Mouse (Mus musculus): Measurements from ENCODE around the gene Noxa1. TPM values are rescaled to one million over a fixed set of nuclear protein-coding genes. Genes with fewer than 3 reads are reported as not detected.
A peak's percentile ranks its signal among the peaks of the same experiment; 100 is the strongest.

Gene Noxa1
- polyA plus RNA-seq, 1 experiment from 2014 or later = 0.69 TPM

- Histone ChIP-seq H3K27me3 (replicated peaks; ENCODE audit: control insufficient read depth, insufficient read depth, low read length) (no peaks in the 10 kb centered on the region), H3K27ac (ENCODE audit: low read depth, low read length) (no peak overlapping the region), H3K36me3 (ENCODE audit: control insufficient read depth, insufficient read depth, low read length) (no peaks in the 10 kb centered on the region), H3K9ac (ENCODE audit: low read depth, low read length) (no peak overlapping the region), H3K4me3 (ENCODE audit: low read depth, low read length) (no peak overlapping the region), H3K4me1 (replicated peaks; ENCODE audit: control insufficient read depth, insufficient read depth, low read length) (peaks cover 42% of the 10 kb centered on the region), H3K4me2 (no peak overlapping the region), H3K9me3 (ENCODE audit: control insufficient read depth, low read length) (no peaks in the 10 kb centered on the region)
- no peak for ATAC-seq (replicated peaks; ENCODE audit: low FRiP score)
- no peak for DNase-seq (ENCODE audit: low spot score)
These were observed 14.5 kb upstream of the Noxa1 start for GRCm38 (mm10) chr2:25109487-25109886.

- H3K4me3 ChIP-seq (ENCODE audit: low read depth, low read length) = no peak overlapping the region
- peaks cover 28% of the 10 kb centered on the region for H3K4me1 ChIP-seq (replicated peaks; ENCODE audit: control insufficient read depth, insufficient read depth, low read length)
- peak overlapping the region; percentile 63 for H3K27ac ChIP-seq (ENCODE audit: low read depth, low read length)
- H3K27me3 ChIP-seq (replicated peaks; ENCODE audit: control insufficient read depth, insufficient read depth, low read length) = no peaks in the 10 kb centered on the region
- H3K4me2 ChIP-seq = no peak overlapping the region
- WGBS = 30% methylated on average over 3 of the region's 3 CpGs
- H3K9ac ChIP-seq (ENCODE audit: low read depth, low read length) = no peak overlapping the region
- ATAC-seq (replicated peaks; ENCODE audit: low FRiP score) (peak; percentile 61), DNase-seq (ENCODE audit: low spot score) (no peak)
- H3K36me3 ChIP-seq (ENCODE audit: control insufficient read depth, insufficient read depth, low read length) = no peaks in the 10 kb centered on the region
- H3K9me3 ChIP-seq (ENCODE audit: control insufficient read depth, low read length) = no peaks in the 10 kb centered on the region
These were observed 11.1 kb upstream of the Noxa1 start for GRCm38 (mm10) chr2:25106045-25106444.

GRCm38 (mm10) chr2:25104122-25104521, 9.2 kb upstream of the Noxa1 start:
- H3K27me3 ChIP-seq (replicated peaks; ENCODE audit: control insufficient read depth, insufficient read depth, low read length) = no peaks in the 10 kb centered on the region; the same call in 1 of the 2 replicates
- 80% methylated on average over 2 of the region's 2 CpGs for WGBS
- H3K9ac ChIP-seq (ENCODE audit: low read depth, low read length) = no peak overlapping the region

GRCm38 (mm10) chr2:25099703-25100102, 4.8 kb upstream of the Noxa1 start:
- Histone ChIP-seq H3K4me1 (replicated peaks; ENCODE audit: control insufficient read depth, insufficient read depth, low read length) (peaks cover 10% of the 10 kb centered on the region), H3K9ac (ENCODE audit: low read depth, low read length) (no peak overlapping the region), H3K9me3 (ENCODE audit: control insufficient read depth, low read length) (no peaks in the 10 kb centered on the region), H3K36me3 (ENCODE audit: control insufficient read depth, insufficient read depth, low read length) (no peaks in the 10 kb centered on the region), H3K4me2 (no peak overlapping the region), H3K4me3 (ENCODE audit: low read depth, low read length) (no peak overlapping the region), H3K27ac (ENCODE audit: low read depth, low read length) (no peak overlapping the region), H3K27me3 (replicated peaks; ENCODE audit: control insufficient read depth, insufficient read depth, low read length) (no peaks in the 10 kb centered on the region; the same call in 1 of the 2 replicates)
- 75% methylated on average over 3 of the region's 3 CpGs for WGBS
- ATAC-seq (replicated peaks; ENCODE audit: low FRiP score) = no peak
- no peak for DNase-seq (ENCODE audit: low spot score)

More at GRCm38 (mm10) chr2:25104122-25104521, 9.2 kb upstream of the Noxa1 start:
- H3K4me1 ChIP-seq (replicated peaks; ENCODE audit: control insufficient read depth, insufficient read depth, low read length) = peaks cover 16% of the 10 kb centered on the region
- H3K4me2 ChIP-seq = no peak overlapping the region
- H3K9me3 ChIP-seq (ENCODE audit: control insufficient read depth, low read length) = no peaks in the 10 kb centered on the region
- no peak overlapping the region for H3K4me3 ChIP-seq (ENCODE audit: low read depth, low read length)
- ATAC-seq (replicated peaks; ENCODE audit: low FRiP score) = no peak
- no peak overlapping the region for H3K27ac ChIP-seq (ENCODE audit: low read depth, low read length)
- DNase-seq (ENCODE audit: low spot score) = no peak
- H3K36me3 ChIP-seq (ENCODE audit: control insufficient read depth, insufficient read depth, low read length) = no peaks in the 10 kb centered on the region

- Histone ChIP-seq H3K27ac (ENCODE audit: low read depth, low read length) (no peak overlapping the region), H3K27me3 (replicated peaks; ENCODE audit: control insufficient read depth, insufficient read depth, low read length) (peaks cover under 1% of the 10 kb centered on the region; the same call in 1 of the 2 replicates), H3K9ac (ENCODE audit: low read depth, low read length) (no peak overlapping the region), H3K4me2 (no peak overlapping the region), H3K4me1 (replicated peaks; ENCODE audit: control insufficient read depth, insufficient read depth, low read length) (peaks cover 10% of the 10 kb centered on the region), H3K4me3 (ENCODE audit: low read depth, low read length) (no peak overlapping the region), H3K36me3 (ENCODE audit: control insufficient read depth, insufficient read depth, low read length) (no peaks in the 10 kb centered on the region), H3K9me3 (ENCODE audit: control insufficient read depth, low read length) (no peaks in the 10 kb centered on the region)
- DNase-seq (ENCODE audit: low spot score) = no peak
- ATAC-seq (replicated peaks; ENCODE audit: low FRiP score) = no peak
- 56% methylated on average over 5 of the region's 5 CpGs for WGBS
These were observed 4.0 kb upstream of the Noxa1 start for GRCm38 (mm10) chr2:25098956-25099355.

- Histone ChIP-seq H3K9ac (ENCODE audit: low read depth, low read length) (no peak overlapping the region), H3K27ac (ENCODE audit: low read depth, low read length) (no peak overlapping the region), H3K4me2 (no peak overlapping the region), H3K9me3 (ENCODE audit: control insufficient read depth, low read length) (no peaks in the 10 kb centered on the region), H3K4me1 (replicated peaks; ENCODE audit: control insufficient read depth, insufficient read depth, low read length) (peaks cover 10% of the 10 kb centered on the region), H3K4me3 (ENCODE audit: low read depth, low read length) (no peak overlapping the region), H3K27me3 (replicated peaks; ENCODE audit: control insufficient read depth, insufficient read depth, low read length) (peaks cover 3% of the 10 kb centered on the region; the same call in 1 of the 2 replicates), H3K36me3 (ENCODE audit: control insufficient read depth, insufficient read depth, low read length) (no peaks in the 10 kb centered on the region)
- no peak for ATAC-seq (replicated peaks; ENCODE audit: low FRiP score)
- DNase-seq (ENCODE audit: low spot score) = no peak
- WGBS = 72% methylated on average over 3 of the region's 3 CpGs
These were observed 3.2 kb upstream of the Noxa1 start for GRCm38 (mm10) chr2:25098005-25098615.

GRCm38 (mm10) chr2:25094785-25095108, 202 bp downstream of the Noxa1 start:
- WGBS = 39% methylated on average over 17 of the region's 17 CpGs
- Histone ChIP-seq H3K27me3 (replicated peaks; ENCODE audit: control insufficient read depth, insufficient read depth, low read length) (peaks cover 10% of the 10 kb centered on the region), H3K36me3 (ENCODE audit: control insufficient read depth, insufficient read depth, low read length) (no peaks in the 10 kb centered on the region), H3K4me3 (ENCODE audit: low read depth, low read length) (peak overlapping the region; percentile 10; the same call in 1 of the 2 replicates), H3K9me3 (ENCODE audit: control insufficient read depth, low read length) (no peaks in the 10 kb centered on the region), H3K4me1 (replicated peaks; ENCODE audit: control insufficient read depth, insufficient read depth, low read length) (peaks cover 10% of the 10 kb centered on the region), H3K27ac (ENCODE audit: low read depth, low read length) (no peak overlapping the region), H3K9ac (ENCODE audit: low read depth, low read length) (no peak overlapping the region), H3K4me2 (peak overlapping the region; percentile 59)
- ATAC-seq (replicated peaks; ENCODE audit: low FRiP score) = no peak; the same call in 1 of the 2 replicates
- no peak for DNase-seq (ENCODE audit: low spot score)

GRCm38 (mm10) chr2:25088636-25089035, 6.3 kb downstream of the Noxa1 start:
- no peak overlapping the region for H3K27ac ChIP-seq (ENCODE audit: low read depth, low read length)
- H3K9ac ChIP-seq (ENCODE audit: low read depth, low read length) = no peak overlapping the region
- no peaks in the 10 kb centered on the region for H3K36me3 ChIP-seq (ENCODE audit: control insufficient read depth, insufficient read depth, low read length)
- H3K4me2 ChIP-seq = no peak overlapping the region
- DNase-seq (ENCODE audit: low spot score) (no peak), ATAC-seq (replicated peaks; ENCODE audit: low FRiP score) (no peak)
- H3K4me1 ChIP-seq (replicated peaks; ENCODE audit: control insufficient read depth, insufficient read depth, low read length) = no peaks in the 10 kb centered on the region
- H3K27me3 ChIP-seq (replicated peaks; ENCODE audit: control insufficient read depth, insufficient read depth, low read length) = peaks cover 6% of the 10 kb centered on the region
- 54% methylated on average over 3 of the region's 3 CpGs for WGBS
- no peaks in the 10 kb centered on the region for H3K9me3 ChIP-seq (ENCODE audit: control insufficient read depth, low read length)
- H3K4me3 ChIP-seq (ENCODE audit: low read depth, low read length) = no peak overlapping the region

GRCm38 (mm10) chr2:25087842-25088241, 7.1 kb downstream of the Noxa1 start:
- WGBS = 95% methylated on average over 2 of the region's 2 CpGs
- Histone ChIP-seq H3K9me3 (ENCODE audit: control insufficient read depth, low read length) (no peaks in the 10 kb centered on the region), H3K36me3 (ENCODE audit: control insufficient read depth, insufficient read depth, low read length) (no peaks in the 10 kb centered on the region), H3K9ac (ENCODE audit: low read depth, low read length) (no peak overlapping the region), H3K4me2 (no peak overlapping the region), H3K4me1 (replicated peaks; ENCODE audit: control insufficient read depth, insufficient read depth, low read length) (no peaks in the 10 kb centered on the region), H3K4me3 (ENCODE audit: low read depth, low read length) (no peak overlapping the region), H3K27me3 (replicated peaks; ENCODE audit: control insufficient read depth, insufficient read depth, low read length) (peaks cover 6% of the 10 kb centered on the region), H3K27ac (ENCODE audit: low read depth, low read length) (no peak overlapping the region)
- ATAC-seq (replicated peaks; ENCODE audit: low FRiP score) = no peak
- DNase-seq (ENCODE audit: low spot score) = no peak
